In the genomic region with DNA sequence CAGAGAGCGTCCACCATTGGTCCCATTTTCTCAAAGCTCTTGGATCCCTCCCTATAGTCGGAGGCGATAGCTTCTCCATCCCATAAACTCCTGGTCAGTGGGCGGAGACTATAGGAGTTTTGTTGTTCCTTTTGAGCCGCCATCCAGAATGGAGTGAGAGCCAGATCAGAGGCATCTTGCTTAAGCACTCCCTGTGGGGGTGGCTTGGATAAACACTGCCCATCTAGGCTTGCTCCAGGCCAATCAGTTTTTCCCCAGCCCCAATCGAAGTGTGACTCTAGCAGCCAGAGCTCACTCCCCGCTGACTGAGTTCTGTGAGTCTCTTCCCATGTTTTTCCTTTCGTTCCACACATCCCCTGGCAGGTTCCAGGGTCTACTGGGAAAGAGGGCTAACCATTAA, we compare ENCODE assay signal across 21 mouse cellular contexts. TPM values are rescaled to one million over a fixed set of nuclear protein-coding genes. Genes with fewer than 3 reads are reported as not detected.
DNase-seq lines count a peak whose midpoint lies in the region; ATAC-seq and TF ChIP-seq lines count a peak whose summit lies in the region.
"Had no signal": no experiment of that assay in that cellular context is flagged by ENCODE, and none has a peak within 500 bp of the region (broad histone marks: within the 10 kb centered on the region; RNA-seq: fewer than 3 reads in every experiment).

No protein-coding gene starts in this region.

- H3K9me3 ChIP-seq in kidney, postnatal 0 days (replicated peaks; ENCODE audit: low read length): no peaks in the 10 kb centered on the region
- H3K9me3 ChIP-seq in ES-E14 (ENCODE audit: control insufficient read depth, insufficient read depth, low read depth, low read length): no peaks in the 10 kb centered on the region
- H3K9me3 ChIP-seq in liver, embryonic 16.5 days (replicated peaks; ENCODE audit: control insufficient read depth, low read length): no peaks in the 10 kb centered on the region
- H3K9me3 ChIP-seq: forebrain, embryonic 12.5 days; intestine, embryonic 15.5 days; limb, embryonic 12.5 days; lung, embryonic 15.5 days; midbrain, embryonic 10.5 days had no signal

- no peaks in the 10 kb centered on the region for H3K27me3 ChIP-seq in kidney, postnatal 0 days (ENCODE audit: insufficient read depth, low read length)
- H3K27me3 ChIP-seq in liver, embryonic 16.5 days (ENCODE audit: control insufficient read depth, insufficient read depth, low read depth, low read length): no peaks in the 10 kb centered on the region
- H3K27me3 ChIP-seq: forebrain, embryonic 12.5 days; intestine, embryonic 15.5 days; limb, embryonic 12.5 days; lung, embryonic 15.5 days had no signal

- H3K9ac ChIP-seq in kidney, postnatal 0 days (ENCODE audit: low read depth, low read length): no peak overlapping the region
- no peak overlapping the region for H3K9ac ChIP-seq in ES-E14 (ENCODE audit: insufficient read depth, low read depth, low read length, poor library complexity, severe bottlenecking)
- no peak overlapping the region for H3K9ac ChIP-seq in liver, embryonic 16.5 days (ENCODE audit: low read depth, low read length)
- H3K9ac ChIP-seq: forebrain, embryonic 12.5 days; hindbrain, embryonic 14.5 days; intestine, embryonic 15.5 days; limb, embryonic 12.5 days; lung, embryonic 15.5 days had no signal

- TF ChIP-seq CTCF in kidney, postnatal 0 days (IDR thresholded peaks at IDR 0.05; ENCODE audit: low read depth): no peak

- ATAC-seq in kidney, postnatal 0 days (replicated peaks; ENCODE audit: low FRiP score, low read depth): 0 out of 2 replicates have a peak, but pooled peaks have one; percentile 44
- peak; percentile 59 for ATAC-seq in liver, embryonic 16.5 days (ENCODE audit: low read depth)
- ATAC-seq: intestine, embryonic 15.5 days had no signal

- DNase-seq in kidney, postnatal 0 days (ENCODE audit: low spot score): no peak
- DNase-seq in kidney, adult 18-20 months: no peak
- DNase-seq in ES-E14 (ENCODE audit: low read depth, low spot score): peak; percentile 83
- peak; percentile 97 for DNase-seq in ZHBTc4 (ENCODE audit: low read depth, low spot score)
- no peak for DNase-seq in cerebellum, postnatal 10 days
- DNase-seq in retina, embryonic 14.5 days (ENCODE audit: low spot score): no peak
- DNase-seq: adrenal gland, postnatal 14 days; cerebellum, postnatal 25 days; gastrocnemius, adult 2 months; heart, adult 18-20 months; heart, postnatal 36 days; right cerebral cortex, adult 18-20 months; thymus, postnatal 25 days had no signal

- H3K4me2 ChIP-seq in kidney, postnatal 0 days (ENCODE audit: low read length): no peak overlapping the region
- H3K4me2 ChIP-seq in liver, embryonic 16.5 days (ENCODE audit: low read depth, low read length): 0 out of 2 replicates have a peak overlapping the region, but pooled peaks have one; percentile 13
- H3K4me2 ChIP-seq: forebrain, embryonic 12.5 days; hindbrain, embryonic 14.5 days; intestine, embryonic 15.5 days; limb, embryonic 12.5 days; lung, embryonic 15.5 days had no signal

- H3K4me1 ChIP-seq in kidney, postnatal 0 days (replicated peaks; ENCODE audit: insufficient read depth, low read length): peaks cover 5% of the 10 kb centered on the region; the same call in 1 of the 2 replicates
- H3K4me1 ChIP-seq in ES-E14 (ENCODE audit: control insufficient read depth in 2 of 2, insufficient read depth in 2 of 2, low read length in 2 of 2, poor library complexity in 1 of 2): peaks cover 7 to 10% of the 10 kb centered on the region in 2 experiments; a peak in 2 of 4 replicates
- H3K4me1 ChIP-seq in liver, embryonic 16.5 days (ENCODE audit: control insufficient read depth, low read depth, low read length): no peaks in the 10 kb centered on the region; the same call in 1 of the 2 replicates
- H3K4me1 ChIP-seq: forebrain, embryonic 12.5 days; limb, embryonic 12.5 days; lung, embryonic 15.5 days had no signal

- H3K4me3 ChIP-seq in kidney, postnatal 0 days (replicated peaks; ENCODE audit: low read depth, low read length): no peak overlapping the region
- peak overlapping the region in 1 of 2 experiments; percentile 47; a peak in 2 of 4 replicates for H3K4me3 ChIP-seq in ES-E14 (ENCODE audit: insufficient read depth in 1 of 2, low read depth in 1 of 2, low read length in 2 of 2, poor library complexity in 1 of 2, severe bottlenecking in 1 of 2)
- H3K4me3 ChIP-seq in liver, embryonic 16.5 days (ENCODE audit: low read depth, low read length): no peak overlapping the region
- H3K4me3 ChIP-seq: forebrain, embryonic 12.5 days; gastrocnemius, adult 2 months; intestine, embryonic 15.5 days; limb, embryonic 12.5 days; lung, embryonic 15.5 days; midbrain, embryonic 10.5 days had no signal

- in situ Hi-C loops in ES-E14 (cut with MboI; ENCODE audit: low sequenced_read_pairs in 2 of 2, unreplicated experiment in 2 of 2): no loop called here

- 39% methylated on average over 8 of the region's 8 CpGs for WGBS in kidney, postnatal 0 days
- WGBS in liver, embryonic 16.5 days (ENCODE audit: insufficient replicate concordance): 56% methylated on average over 8 of the region's 8 CpGs

- no peak overlapping the region for H3K27ac ChIP-seq in kidney, postnatal 0 days
- no peak overlapping the region for H3K27ac ChIP-seq in ES-E14 (ENCODE audit: insufficient read depth, low read depth, low read length, poor library complexity, severe bottlenecking)
- H3K27ac ChIP-seq in liver, embryonic 16.5 days (ENCODE audit: low read length): no peak overlapping the region; the same call in 1 of the 2 replicates
- H3K27ac ChIP-seq: forebrain, embryonic 12.5 days; gastrocnemius, adult 2 months; hindbrain, embryonic 14.5 days; intestine, embryonic 15.5 days; limb, embryonic 12.5 days; lung, embryonic 15.5 days; macrophage; midbrain, embryonic 10.5 days had no signal

- H3K36me3 ChIP-seq in kidney, postnatal 0 days (ENCODE audit: insufficient read depth, low read length): no peaks in the 10 kb centered on the region
- no peaks in the 10 kb centered on the region for H3K36me3 ChIP-seq in ES-E14 (ENCODE audit: control insufficient read depth, insufficient read depth, low read length, poor library complexity, severe bottlenecking)
- H3K36me3 ChIP-seq in liver, embryonic 16.5 days (ENCODE audit: control insufficient read depth, insufficient read depth): no peaks in the 10 kb centered on the region
- H3K36me3 ChIP-seq: forebrain, embryonic 12.5 days; intestine, embryonic 15.5 days; limb, embryonic 12.5 days; lung, embryonic 15.5 days; midbrain, embryonic 10.5 days had no signal

TF ChIP-seq in ES-E14, 5 proteins besides CTCF, POLR2A, EP300 and RAD21:
- no peak for TF ChIP-seq MAFK (IDR thresholded peaks at IDR 0.05; ENCODE audit: insufficient read depth, low read depth, low read length)
- TF ChIP-seq CHD2 (IDR thresholded peaks at IDR 0.05; ENCODE audit: low read depth, low read length): no peak

RNA-seq across cellular contexts. Expression of a gene that starts 31.2 kb away (rescaled TPM):
- polyA plus RNA-seq in kidney, postnatal 0 days (2015; fragmentation: Nextera tagmentation; extraction: Ambion mirVana): 1.4 and 1.6 TPM in 2 replicates
- 20.1 and 50.1 TPM in 2 replicates for total RNA-seq in ES-E14 (2012; rRNA removed)
- polyA plus RNA-seq in liver, embryonic 16.5 days (2015; fragmentation: Nextera tagmentation; extraction: Ambion mirVana): 2.9 and 3.0 TPM in 2 replicates

Comparison
In these comparisons a context has a peak if more than half of its experiments do, and no peak if none do; other contexts are left out.
1. DNase-seq: peak in ES-E14 (single experiment) and ZHBTc4 (single experiment); none in kidney, postnatal 0 days (single experiment), kidney, adult 18-20 months (single experiment), cerebellum, postnatal 10 days (0 of 2) and retina, embryonic 14.5 days (single experiment).